Mouse (Mus musculus): ENCODE measurements at regions not wholly inside any gene's neighbourhood (a gene's known extent, or its start where the extent isn't known, plus 50 kb on each side); places are given as distances from the start of the nearest gene placed in this dataset.
A peak's percentile ranks its signal among the peaks of the same experiment; 100 is the strongest.
"Not testable (repeated sequence)": the region's sequence is repeated elsewhere in the genome, so short reads cannot be mapped to it uniquely, and the experiment has no call there.

DNA sequence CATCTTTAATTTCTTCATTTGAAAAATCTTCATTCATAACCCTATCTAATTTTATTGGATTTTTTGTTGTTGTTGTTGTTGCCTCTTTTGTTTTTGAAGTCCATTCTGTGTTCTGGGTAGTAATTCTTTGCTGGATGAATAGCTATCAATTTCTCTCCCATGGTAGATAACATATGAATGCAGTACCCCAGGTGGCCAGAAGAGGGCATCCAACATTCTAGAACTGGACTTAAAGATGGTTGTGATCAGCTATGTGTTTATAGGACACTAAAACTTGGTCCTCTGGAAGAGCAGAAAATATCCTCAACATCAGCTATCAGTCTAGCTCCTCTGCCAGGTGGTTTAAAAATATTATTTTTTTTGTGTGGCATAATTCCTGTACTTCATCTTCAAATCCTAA is 73.0 kb downstream of the Prl2c3 start:
- not testable (repeated sequence) for ATAC-seq; H3K27ac ChIP-seq (ENCODE audit: low read length)

DNA sequence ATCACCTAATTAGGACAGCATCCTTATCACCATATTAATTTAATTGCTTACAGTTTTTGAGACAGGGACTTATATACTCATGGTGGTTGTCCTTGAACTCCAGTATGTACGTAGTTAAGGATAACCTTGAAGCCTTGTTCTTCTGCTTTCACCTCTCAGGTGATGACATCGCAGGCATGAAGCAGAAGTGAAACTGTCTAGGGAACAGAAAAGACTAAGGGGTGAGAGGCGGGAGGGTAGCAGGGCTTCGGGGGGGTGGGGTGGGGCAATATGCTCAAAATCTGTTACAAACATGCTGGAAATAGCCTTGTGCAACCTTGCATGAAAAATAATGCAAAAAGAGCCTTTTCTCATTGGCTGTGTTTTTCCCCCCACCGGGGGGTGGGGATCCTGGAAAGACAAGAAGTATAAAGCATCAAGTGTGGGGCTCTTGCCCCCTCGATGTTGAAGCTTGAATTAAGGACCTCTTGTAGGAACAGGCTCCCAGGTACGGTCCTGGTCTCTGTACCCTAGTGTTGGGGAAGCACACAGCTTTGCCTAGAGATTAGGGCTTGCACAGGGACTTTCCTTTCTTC is 81.8 kb downstream of the Prl2c3 start:
- WGBS, result 94% methylated on average over 7 of the region's 7 CpGs

More for the DNA sequence above, 73.0 kb downstream of the Prl2c3 start:
- H3K9ac ChIP-seq (ENCODE audit: low read depth, low read length); H3K4me1 ChIP-seq (ENCODE audit: control insufficient read depth, insufficient read depth, low read length); H3K4me2 ChIP-seq (ENCODE audit: low read length); H3K9me3 ChIP-seq (replicated peaks; ENCODE audit: control insufficient read depth, low read length, poor library complexity, severe bottlenecking); H3K27me3 ChIP-seq (ENCODE audit: control insufficient read depth, insufficient read depth, low read depth, low read length); H3K4me3 ChIP-seq (ENCODE audit: low read depth, low read length); H3K36me3 ChIP-seq (ENCODE audit: control insufficient read depth, insufficient read depth, low read length): not testable (repeated sequence)

DNA sequence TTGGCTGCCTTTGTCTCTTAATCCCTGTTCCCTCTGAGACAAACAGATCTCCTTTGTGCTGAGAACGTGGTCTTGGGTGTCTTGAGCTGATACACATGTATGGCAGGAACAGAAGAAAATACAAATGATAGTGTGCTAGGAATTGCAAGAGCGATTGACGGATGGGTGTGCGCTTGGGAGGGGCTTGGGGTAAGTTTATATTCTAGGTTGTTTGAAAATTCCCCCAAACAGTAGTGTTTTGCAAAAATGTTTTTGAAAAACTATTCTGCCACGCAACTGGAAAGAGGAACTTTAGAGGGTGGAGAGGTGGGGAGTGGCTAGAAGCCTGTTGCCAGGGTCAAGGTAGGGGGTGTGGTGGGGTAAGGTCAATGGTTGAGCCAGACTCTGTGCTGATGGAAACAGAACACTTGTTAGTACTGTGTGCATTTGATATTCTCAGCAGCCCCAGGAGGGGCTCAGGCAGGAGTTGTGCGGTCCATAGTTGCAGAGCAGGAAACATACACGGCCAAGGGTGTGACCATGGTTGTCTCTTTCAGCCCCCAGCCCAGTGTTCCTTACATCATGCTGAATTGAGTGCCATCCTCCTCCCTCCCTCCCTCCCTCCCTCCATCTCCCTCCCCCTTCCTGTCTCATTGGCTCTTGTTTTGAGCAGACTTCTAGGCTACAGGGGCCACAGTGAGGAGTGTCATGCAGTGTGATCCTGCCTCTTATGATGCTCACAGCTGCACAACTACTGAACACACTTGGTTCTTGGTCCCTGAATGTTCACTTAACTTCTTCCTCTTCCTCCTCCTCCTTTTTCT is 88.2 kb downstream of the Prl2c3 start:
- Histone ChIP-seq H3K9ac (ENCODE audit: low read depth, low read length) (no peak overlapping the region), H3K9me3 (replicated peaks; ENCODE audit: control insufficient read depth, low read length, poor library complexity, severe bottlenecking) (no peaks in the 10 kb centered on the region), H3K36me3 (ENCODE audit: control insufficient read depth, insufficient read depth, low read length) (no peaks in the 10 kb centered on the region), H3K4me2 (ENCODE audit: low read length) (no peak overlapping the region), H3K27ac (ENCODE audit: low read length) (no peak overlapping the region), H3K4me3 (ENCODE audit: low read depth, low read length) (no peak overlapping the region), H3K4me1 (ENCODE audit: control insufficient read depth, insufficient read depth, low read length) (no peaks in the 10 kb centered on the region), H3K27me3 (ENCODE audit: control insufficient read depth, insufficient read depth, low read depth, low read length) (no peaks in the 10 kb centered on the region)
- ATAC-seq, result no peak
- WGBS, result 62% methylated on average over 7 of the region's 7 CpGs

More for the DNA sequence above, 81.8 kb downstream of the Prl2c3 start:
- H3K27ac ChIP-seq (ENCODE audit: low read length); H3K36me3 ChIP-seq (ENCODE audit: control insufficient read depth, insufficient read depth, low read length); H3K4me1 ChIP-seq (ENCODE audit: control insufficient read depth, insufficient read depth, low read length); H3K9me3 ChIP-seq (replicated peaks; ENCODE audit: control insufficient read depth, low read length, poor library complexity, severe bottlenecking); ATAC-seq; H3K4me3 ChIP-seq (ENCODE audit: low read depth, low read length); H3K27me3 ChIP-seq (ENCODE audit: control insufficient read depth, insufficient read depth, low read depth, low read length); H3K9ac ChIP-seq (ENCODE audit: low read depth, low read length); H3K4me2 ChIP-seq (ENCODE audit: low read length): not testable (repeated sequence)

DNA sequence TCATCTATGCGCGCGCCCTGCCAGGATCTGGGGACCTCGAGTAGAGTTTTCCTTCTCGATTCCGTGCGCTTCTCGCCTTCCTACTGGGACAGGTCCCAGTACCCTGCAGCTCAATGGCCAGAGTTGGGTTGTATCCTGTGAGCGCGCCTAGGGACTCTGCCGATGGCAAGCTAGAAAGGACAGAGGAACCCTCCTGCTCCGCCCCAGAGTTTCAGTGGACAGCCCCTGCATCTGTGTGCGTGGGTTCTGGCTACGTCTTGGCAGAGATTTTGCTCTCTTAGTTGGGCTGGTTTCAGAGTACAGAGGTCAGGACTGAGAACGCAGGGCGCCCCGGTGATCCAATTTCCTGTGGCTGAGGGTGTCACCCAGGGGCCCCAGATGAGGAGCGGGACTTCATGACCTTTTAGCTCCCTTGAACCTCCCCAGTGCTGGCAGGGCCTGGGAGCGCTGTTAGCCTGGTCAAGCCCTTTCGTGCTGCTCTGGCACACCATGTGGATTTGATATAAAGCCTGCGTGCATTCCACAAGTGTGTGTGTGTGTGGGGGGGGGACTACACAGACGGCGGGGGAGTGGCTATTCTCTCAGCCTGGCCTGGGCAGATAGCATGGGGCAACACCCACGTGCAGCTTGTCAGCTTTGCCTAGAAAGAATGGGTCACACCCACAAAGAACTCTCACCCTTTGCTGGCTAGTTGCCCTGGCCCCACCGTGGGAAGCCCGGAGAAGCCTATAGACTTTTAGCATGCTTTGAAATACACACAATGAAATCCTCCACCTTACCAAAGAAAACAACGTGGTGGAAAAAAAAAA is 96.9 kb downstream of the Prl2c3 start:
- H3K36me3 ChIP-seq (ENCODE audit: control insufficient read depth, insufficient read depth, low read length); H3K4me2 ChIP-seq (ENCODE audit: low read length); H3K4me1 ChIP-seq (ENCODE audit: control insufficient read depth, insufficient read depth, low read length); H3K9ac ChIP-seq (ENCODE audit: low read depth, low read length); H3K27ac ChIP-seq (ENCODE audit: low read length); H3K9me3 ChIP-seq (replicated peaks; ENCODE audit: control insufficient read depth, low read length, poor library complexity, severe bottlenecking); H3K27me3 ChIP-seq (ENCODE audit: control insufficient read depth, insufficient read depth, low read depth, low read length); H3K4me3 ChIP-seq (ENCODE audit: low read depth, low read length): not testable (repeated sequence)
- ATAC-seq, result peak; percentile 23; the same call in 1 of the 2 replicates
- 9% methylated on average over 14 of the region's 27 CpGs for WGBS

DNA sequence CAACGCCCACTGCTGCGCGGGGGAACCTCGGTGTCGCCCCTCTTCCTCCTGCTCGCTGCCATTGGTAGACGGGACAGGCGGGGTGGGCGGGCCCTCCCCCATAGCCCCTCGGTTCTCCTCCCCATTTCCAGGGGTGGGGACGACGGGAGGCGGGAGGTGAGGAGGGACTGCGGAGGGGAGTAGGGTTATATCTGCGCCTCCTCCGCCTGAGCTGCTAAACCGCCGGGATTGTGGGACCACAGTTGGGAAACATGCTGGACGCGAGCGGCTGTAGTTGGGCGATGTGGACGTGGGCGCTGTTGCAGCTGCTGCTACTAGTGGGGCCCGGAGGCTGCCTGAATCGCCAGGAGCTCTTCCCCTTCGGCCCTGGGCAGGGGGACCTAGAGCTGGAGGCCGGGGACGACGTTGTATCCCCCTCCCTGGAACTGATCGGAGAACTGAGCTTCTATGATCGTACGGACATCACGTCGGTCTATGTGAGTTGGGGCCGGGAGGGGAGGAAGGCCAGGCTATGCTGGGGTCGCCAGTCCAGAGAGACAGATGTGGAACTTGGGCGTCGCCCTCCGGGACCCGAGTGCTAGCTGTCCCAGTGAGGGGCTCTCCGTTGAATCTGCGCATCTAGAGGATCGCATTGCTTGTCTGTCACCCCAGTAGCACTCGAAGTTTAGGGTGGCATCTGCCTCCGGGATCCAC is 97.6 kb downstream of the Prl2c3 start:
- H3K27me3 ChIP-seq (ENCODE audit: control insufficient read depth, insufficient read depth, low read depth, low read length); H3K9me3 ChIP-seq (replicated peaks; ENCODE audit: control insufficient read depth, low read length, poor library complexity, severe bottlenecking); H3K27ac ChIP-seq (ENCODE audit: low read length); H3K36me3 ChIP-seq (ENCODE audit: control insufficient read depth, insufficient read depth, low read length); H3K4me1 ChIP-seq (ENCODE audit: control insufficient read depth, insufficient read depth, low read length); H3K9ac ChIP-seq (ENCODE audit: low read depth, low read length): not testable (repeated sequence)
- peak overlapping the region; percentile 25 for H3K4me3 ChIP-seq (ENCODE audit: low read depth, low read length)
- 0% methylated on average over 21 of the region's 46 CpGs for WGBS
- peak overlapping the region; percentile 42 for H3K4me2 ChIP-seq (ENCODE audit: low read length)
- peak; percentile 56 for ATAC-seq

DNA sequence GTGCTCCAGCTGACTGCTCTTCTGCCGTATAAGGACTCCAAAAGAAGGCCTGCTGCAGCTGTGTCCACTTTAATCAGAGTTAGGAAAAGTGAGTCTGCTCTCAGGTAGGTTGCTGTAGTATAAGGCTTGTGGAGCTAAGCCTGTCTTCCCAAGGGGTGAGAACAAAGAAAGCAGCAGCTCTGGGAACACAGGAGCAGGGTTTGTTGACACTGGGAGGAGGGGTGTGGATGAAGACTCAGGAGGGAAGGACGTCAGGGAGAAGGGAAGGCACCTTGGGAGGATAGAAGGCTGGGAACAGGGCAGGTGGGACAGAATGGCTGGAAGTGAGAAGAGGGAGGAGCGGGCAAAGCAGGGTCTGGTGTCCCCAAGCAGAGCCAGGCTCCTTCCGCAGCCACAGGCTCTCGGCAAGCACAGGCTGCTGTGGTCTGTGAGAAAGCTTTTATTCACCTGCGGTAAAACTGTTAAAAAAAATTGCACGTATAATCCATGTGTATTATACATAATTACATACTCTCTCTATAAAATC is 106.2 kb downstream of the Prl2c3 start:
- not testable (repeated sequence) for H3K9me3 ChIP-seq (replicated peaks; ENCODE audit: control insufficient read depth, low read length, poor library complexity, severe bottlenecking); H3K4me1 ChIP-seq (ENCODE audit: control insufficient read depth, insufficient read depth, low read length); H3K4me2 ChIP-seq (ENCODE audit: low read length); H3K27me3 ChIP-seq (ENCODE audit: control insufficient read depth, insufficient read depth, low read depth, low read length); H3K4me3 ChIP-seq (ENCODE audit: low read depth, low read length); H3K9ac ChIP-seq (ENCODE audit: low read depth, low read length); H3K27ac ChIP-seq (ENCODE audit: low read length); H3K36me3 ChIP-seq (ENCODE audit: control insufficient read depth, insufficient read depth, low read length); ATAC-seq
- WGBS, result 56% methylated on average over 5 of the region's 7 CpGs

DNA sequence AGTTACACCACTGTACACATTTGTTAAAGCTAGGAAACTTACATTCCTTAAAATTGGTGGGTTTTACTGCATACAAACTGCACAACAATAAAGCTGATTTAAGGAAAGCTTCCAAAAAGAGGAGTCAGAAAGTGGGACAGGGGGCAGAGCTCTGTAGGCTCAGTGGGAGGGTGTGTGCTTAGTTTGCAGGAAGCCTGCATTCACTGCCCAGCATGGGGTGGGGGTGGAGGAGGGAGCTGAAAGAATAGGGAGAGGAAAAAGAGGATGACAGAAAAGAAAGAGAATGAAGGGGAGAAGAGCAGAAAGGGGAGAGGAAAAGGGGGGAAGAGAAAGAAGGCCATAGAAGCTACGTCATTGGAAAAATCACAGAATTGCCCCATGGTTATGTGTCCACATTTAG is 111.1 kb downstream of the Prl2c3 start:
- not testable (repeated sequence) for H3K9ac ChIP-seq (ENCODE audit: low read depth, low read length); H3K4me3 ChIP-seq (ENCODE audit: low read depth, low read length); H3K36me3 ChIP-seq (ENCODE audit: control insufficient read depth, insufficient read depth, low read length); H3K4me2 ChIP-seq (ENCODE audit: low read length); H3K27ac ChIP-seq (ENCODE audit: low read length); H3K27me3 ChIP-seq (ENCODE audit: control insufficient read depth, insufficient read depth, low read depth, low read length); H3K4me1 ChIP-seq (ENCODE audit: control insufficient read depth, insufficient read depth, low read length); ATAC-seq; H3K9me3 ChIP-seq (replicated peaks; ENCODE audit: control insufficient read depth, low read length, poor library complexity, severe bottlenecking)
- WGBS, result no CpG with 5 or more reads among the region's 1 CpGs

DNA sequence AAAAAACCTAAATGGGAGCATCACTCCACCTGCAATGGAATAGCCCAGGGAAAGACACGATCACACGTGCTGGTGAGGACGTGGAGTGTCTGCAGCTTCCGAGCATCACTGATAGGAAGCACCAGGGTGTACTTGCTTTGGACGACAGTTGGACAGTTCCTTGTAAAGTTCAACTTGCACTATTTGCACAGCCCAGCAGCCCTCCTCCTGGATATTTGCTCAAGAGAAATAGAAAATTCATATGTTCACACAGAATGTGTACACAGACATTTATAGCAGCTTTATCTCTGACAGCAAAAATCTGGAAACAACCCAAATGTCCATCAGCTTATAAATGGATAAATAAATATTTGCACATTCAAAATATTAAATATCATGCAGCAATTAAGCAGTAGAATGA is 111.7 kb downstream of the Prl2c3 start:
- not testable (repeated sequence) for ATAC-seq; H3K36me3 ChIP-seq (ENCODE audit: control insufficient read depth, insufficient read depth, low read length); H3K9ac ChIP-seq (ENCODE audit: low read depth, low read length); H3K4me1 ChIP-seq (ENCODE audit: control insufficient read depth, insufficient read depth, low read length); H3K27me3 ChIP-seq (ENCODE audit: control insufficient read depth, insufficient read depth, low read depth, low read length); H3K4me2 ChIP-seq (ENCODE audit: low read length); H3K9me3 ChIP-seq (replicated peaks; ENCODE audit: control insufficient read depth, low read length, poor library complexity, severe bottlenecking); H3K27ac ChIP-seq (ENCODE audit: low read length); H3K4me3 ChIP-seq (ENCODE audit: low read depth, low read length)
- WGBS, result 75% methylated on average over 1 of the region's 5 CpGs

All from midbrain, embryonic 16.5 days (tissue).